Mouse (Mus musculus): ENCODE measurements at regions not wholly inside any gene's neighbourhood (a gene's known extent, or its start where the extent isn't known, plus 50 kb on each side); places are given as distances from the start of the nearest gene placed in this dataset.

DNA sequence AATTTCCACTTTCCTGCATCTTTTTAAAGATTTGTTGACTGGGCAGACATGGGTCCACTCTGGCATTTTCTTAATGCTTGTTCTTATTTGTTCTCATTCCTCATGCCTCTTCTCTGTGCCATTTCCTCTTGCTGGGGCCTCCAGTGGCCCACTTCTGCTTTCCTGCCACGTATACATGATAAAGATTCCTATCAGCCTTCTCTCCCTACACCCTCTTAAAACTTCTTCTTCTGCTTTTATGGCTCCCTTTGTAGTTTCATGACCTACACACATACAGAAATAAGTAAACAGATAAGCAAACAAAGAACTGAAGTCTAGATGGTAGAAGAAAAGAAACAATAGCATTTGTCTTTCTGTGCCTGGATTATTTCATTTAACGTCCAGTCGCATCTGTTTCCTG lies 110.9 kb upstream of the Tab2 start:
- no peak overlapping the region for H3K4me2 ChIP-seq (replicated peaks; ENCODE audit: low read depth, low read length)
- no peaks in the 10 kb centered on the region for H3K36me3 ChIP-seq (ENCODE audit: insufficient read depth, low read length)
- no peak overlapping the region for H3K9ac ChIP-seq (replicated peaks; ENCODE audit: low read depth)
- no peaks in the 10 kb centered on the region for H3K27me3 ChIP-seq (replicated peaks; ENCODE audit: insufficient read depth, low read length)
- no peak for DNase-seq (ENCODE audit: low spot score)
- no peaks in the 10 kb centered on the region for H3K9me3 ChIP-seq (ENCODE audit: low read length)
- no peaks in the 10 kb centered on the region for H3K4me1 ChIP-seq (ENCODE audit: insufficient read depth, low read depth, low read length)
- H3K4me3 ChIP-seq (ENCODE audit: low read depth, low read length): no peak overlapping the region
- no peak overlapping the region for H3K27ac ChIP-seq (ENCODE audit: low read length)
- 51% methylated on average over 3 of the region's 3 CpGs for WGBS
- ATAC-seq: no peak
- TF ChIP-seq EP300 (IDR thresholded peaks at IDR 0.05) (no peak), CTCF (IDR thresholded peaks at IDR 0.05) (no peak)

DNA sequence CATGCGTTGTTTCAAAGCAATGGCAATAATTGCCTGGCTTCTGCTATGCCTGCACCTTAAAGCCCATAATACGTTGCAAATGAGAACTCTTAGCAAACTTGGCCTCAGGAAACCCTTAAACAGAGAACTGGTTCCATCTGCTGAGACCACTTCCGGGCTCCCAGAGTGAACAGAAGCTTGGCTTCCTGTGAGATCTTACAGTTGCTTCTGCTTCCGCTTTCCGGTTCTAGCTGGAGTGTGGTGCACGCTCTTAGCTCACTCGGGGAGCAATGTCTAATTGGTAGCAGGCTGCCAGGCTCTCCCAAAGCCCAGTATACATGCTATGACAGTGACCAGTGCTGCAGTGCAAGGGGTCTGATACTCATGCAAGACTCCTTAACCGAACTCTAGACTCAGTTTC lies 109.7 kb upstream of the Tab2 start:
- Histone ChIP-seq H3K4me3 (ENCODE audit: low read depth, low read length) (no peak overlapping the region), H3K4me2 (replicated peaks; ENCODE audit: low read depth, low read length) (no peak overlapping the region), H3K9ac (replicated peaks; ENCODE audit: low read depth) (no peak overlapping the region), H3K27me3 (replicated peaks; ENCODE audit: insufficient read depth, low read length) (no peaks in the 10 kb centered on the region), H3K36me3 (ENCODE audit: insufficient read depth, low read length) (no peaks in the 10 kb centered on the region), H3K27ac (ENCODE audit: low read length) (no peak overlapping the region), H3K4me1 (ENCODE audit: insufficient read depth, low read depth, low read length) (no peaks in the 10 kb centered on the region), H3K9me3 (ENCODE audit: low read length) (no peaks in the 10 kb centered on the region)
- TF ChIP-seq EP300 (IDR thresholded peaks at IDR 0.05) (no peak), CTCF (IDR thresholded peaks at IDR 0.05) (no peak)
- 70% methylated on average over 8 of the region's 8 CpGs for WGBS
- peak; percentile 17; the same call in 1 of the 2 replicates for ATAC-seq
- peak; percentile 32 for DNase-seq (ENCODE audit: low spot score)

DNA sequence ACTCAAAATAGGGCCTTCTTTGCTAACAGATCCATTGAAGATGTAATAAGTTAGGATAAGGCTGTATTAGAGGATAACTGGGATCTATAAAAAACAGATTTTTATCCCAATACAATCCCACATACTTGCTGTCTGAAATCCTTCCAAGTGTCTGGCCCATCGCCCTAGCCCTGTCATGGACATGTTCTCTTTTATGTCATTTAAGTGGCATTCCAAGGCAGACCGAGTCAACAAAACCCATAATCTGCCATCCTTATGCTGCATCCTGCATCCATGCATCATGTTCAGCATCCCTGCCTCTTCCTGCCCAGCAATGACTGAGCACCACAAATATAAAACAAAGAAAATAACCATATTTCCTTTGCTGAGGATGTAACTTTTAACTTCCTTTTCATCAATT lies 108.3 kb upstream of the Tab2 start:
- DNase-seq (ENCODE audit: low spot score) (no peak), ATAC-seq (no peak)
- Histone ChIP-seq H3K27ac (ENCODE audit: low read length) (no peak overlapping the region), H3K4me2 (replicated peaks; ENCODE audit: low read depth, low read length) (no peak overlapping the region), H3K4me3 (ENCODE audit: low read depth, low read length) (no peak overlapping the region), H3K27me3 (replicated peaks; ENCODE audit: insufficient read depth, low read length) (no peaks in the 10 kb centered on the region), H3K9me3 (ENCODE audit: low read length) (no peaks in the 10 kb centered on the region), H3K36me3 (ENCODE audit: insufficient read depth, low read length) (no peaks in the 10 kb centered on the region), H3K9ac (replicated peaks; ENCODE audit: low read depth) (no peak overlapping the region), H3K4me1 (ENCODE audit: insufficient read depth, low read depth, low read length) (no peaks in the 10 kb centered on the region)
- 57% methylated on average over 2 of the region's 2 CpGs for WGBS
- TF ChIP-seq EP300 (IDR thresholded peaks at IDR 0.05): no peak
- no peak for TF ChIP-seq CTCF (IDR thresholded peaks at IDR 0.05)

DNA sequence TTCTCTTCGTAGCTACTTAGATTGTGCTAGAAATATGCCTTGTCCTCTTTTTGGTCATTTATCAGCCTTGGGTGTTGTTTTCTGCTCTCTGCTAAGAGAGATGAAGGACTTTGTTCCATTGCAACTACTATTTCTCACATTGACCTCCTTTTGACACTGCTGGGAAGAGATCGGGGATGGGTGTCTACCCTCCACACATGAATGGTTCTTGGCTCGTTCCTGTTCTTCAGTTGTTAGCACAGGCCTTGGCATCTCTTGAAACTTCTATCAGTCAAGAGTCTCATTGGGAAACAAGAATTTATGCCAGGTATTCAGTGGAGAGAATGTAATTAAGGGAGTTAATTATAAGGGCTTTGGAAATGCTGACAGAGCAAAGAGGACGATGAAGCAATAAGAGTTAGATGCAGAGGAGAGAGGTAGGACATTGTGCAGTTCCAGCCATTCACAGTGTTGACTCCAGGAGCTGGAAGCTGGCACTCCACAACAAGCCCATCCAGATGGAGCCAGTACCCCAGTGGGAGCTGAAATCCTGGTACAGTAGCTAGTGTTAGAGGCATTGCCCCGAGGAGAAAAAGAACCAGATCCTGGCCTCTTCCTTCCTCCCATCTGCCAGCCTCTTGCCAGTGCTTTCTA lies 107.5 kb upstream of the Tab2 start:
- Histone ChIP-seq H3K4me2 (replicated peaks; ENCODE audit: low read depth, low read length) (no peak overlapping the region), H3K4me1 (ENCODE audit: insufficient read depth, low read depth, low read length) (no peaks in the 10 kb centered on the region), H3K36me3 (ENCODE audit: insufficient read depth, low read length) (no peaks in the 10 kb centered on the region), H3K9me3 (ENCODE audit: low read length) (no peaks in the 10 kb centered on the region), H3K27me3 (replicated peaks; ENCODE audit: insufficient read depth, low read length) (no peaks in the 10 kb centered on the region), H3K9ac (replicated peaks; ENCODE audit: low read depth) (no peak overlapping the region), H3K27ac (ENCODE audit: low read length) (no peak overlapping the region), H3K4me3 (ENCODE audit: low read depth, low read length) (no peak overlapping the region)
- DNase-seq (ENCODE audit: low spot score) (no peak), ATAC-seq (no peak)
- no peak for TF ChIP-seq CTCF (IDR thresholded peaks at IDR 0.05)
- TF ChIP-seq EP300 (IDR thresholded peaks at IDR 0.05): no peak
- WGBS: 72% methylated on average over 5 of the region's 5 CpGs

DNA sequence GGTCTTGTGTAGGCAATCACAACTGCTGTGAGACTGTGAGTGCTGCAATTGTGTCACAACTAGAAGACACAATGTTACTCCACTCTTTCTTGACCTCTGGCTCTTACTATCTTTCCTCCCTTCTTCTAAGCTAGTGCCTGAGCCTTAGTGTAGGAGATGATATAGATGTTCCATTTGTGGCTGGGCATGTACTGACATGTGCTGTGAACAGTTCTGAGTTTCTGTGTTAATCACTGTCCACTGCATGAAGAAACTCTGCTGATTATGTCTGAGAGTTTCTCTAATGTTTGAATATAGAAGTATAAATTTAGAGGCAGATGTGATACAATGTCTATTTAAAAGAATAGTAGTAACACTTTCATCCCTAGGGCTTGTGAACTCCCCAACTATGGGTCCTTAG lies 105.0 kb upstream of the Tab2 start:
- Histone ChIP-seq H3K27ac (ENCODE audit: low read length) (no peak overlapping the region), H3K27me3 (replicated peaks; ENCODE audit: insufficient read depth, low read length) (no peaks in the 10 kb centered on the region), H3K4me2 (replicated peaks; ENCODE audit: low read depth, low read length) (no peak overlapping the region), H3K9me3 (ENCODE audit: low read length) (no peaks in the 10 kb centered on the region), H3K36me3 (ENCODE audit: insufficient read depth, low read length) (no peaks in the 10 kb centered on the region), H3K4me1 (ENCODE audit: insufficient read depth, low read depth, low read length) (no peaks in the 10 kb centered on the region), H3K9ac (replicated peaks; ENCODE audit: low read depth) (no peak overlapping the region), H3K4me3 (ENCODE audit: low read depth, low read length) (no peak overlapping the region)
- no peak for DNase-seq (ENCODE audit: low spot score)
- no peak for ATAC-seq
- TF ChIP-seq CTCF (IDR thresholded peaks at IDR 0.05): no peak
- TF ChIP-seq EP300 (IDR thresholded peaks at IDR 0.05): no peak

DNA sequence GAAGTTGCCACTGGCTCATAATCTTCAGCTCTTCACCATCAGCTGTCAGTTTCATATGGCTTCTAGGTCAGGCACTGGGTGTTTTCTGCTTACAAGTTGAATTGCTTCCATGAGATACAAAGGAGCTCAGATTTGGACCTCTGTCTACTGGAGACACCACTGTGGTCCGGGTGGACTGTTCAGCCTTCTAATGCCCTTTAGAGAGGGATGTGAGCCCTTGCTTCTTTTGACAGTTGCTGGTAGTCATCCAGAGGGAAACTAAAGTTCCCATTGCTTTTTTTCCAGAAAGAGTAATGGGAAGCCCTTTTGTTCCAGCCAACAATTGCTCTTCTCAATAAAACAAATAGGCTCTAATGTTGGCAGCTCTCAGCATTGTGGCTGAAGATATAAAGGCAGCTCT lies 103.7 kb upstream of the Tab2 start:
- no peak overlapping the region for H3K4me3 ChIP-seq (ENCODE audit: low read depth, low read length)
- no peaks in the 10 kb centered on the region for H3K36me3 ChIP-seq (ENCODE audit: insufficient read depth, low read length)
- TF ChIP-seq EP300 (IDR thresholded peaks at IDR 0.05) (no peak), CTCF (IDR thresholded peaks at IDR 0.05) (no peak)
- H3K27ac ChIP-seq (ENCODE audit: low read length): no peak overlapping the region
- no peaks in the 10 kb centered on the region for H3K27me3 ChIP-seq (replicated peaks; ENCODE audit: insufficient read depth, low read length)
- no peaks in the 10 kb centered on the region for H3K9me3 ChIP-seq (ENCODE audit: low read length)
- WGBS: 59% methylated on average over 1 of the region's 1 CpGs
- no peak overlapping the region for H3K4me2 ChIP-seq (replicated peaks; ENCODE audit: low read depth, low read length)
- DNase-seq (ENCODE audit: low spot score): no peak
- ATAC-seq: no peak
- no peak overlapping the region for H3K9ac ChIP-seq (replicated peaks; ENCODE audit: low read depth)
- no peaks in the 10 kb centered on the region for H3K4me1 ChIP-seq (ENCODE audit: insufficient read depth, low read depth, low read length)

- DNase-seq (ENCODE audit: low spot score) (no peak), ATAC-seq (no peak)
- H3K9me3 ChIP-seq (ENCODE audit: low read length): no peaks in the 10 kb centered on the region
- H3K4me3 ChIP-seq (ENCODE audit: low read depth, low read length): no peak overlapping the region
- H3K4me2 ChIP-seq (replicated peaks; ENCODE audit: low read depth, low read length): no peak overlapping the region
- TF ChIP-seq EP300 (IDR thresholded peaks at IDR 0.05) (no peak), CTCF (IDR thresholded peaks at IDR 0.05) (no peak)
- H3K27ac ChIP-seq (ENCODE audit: low read length): no peak overlapping the region
- 59% methylated on average over 5 of the region's 5 CpGs for WGBS
- H3K27me3 ChIP-seq (replicated peaks; ENCODE audit: insufficient read depth, low read length): no peaks in the 10 kb centered on the region
- H3K36me3 ChIP-seq (ENCODE audit: insufficient read depth, low read length): no peaks in the 10 kb centered on the region
- H3K4me1 ChIP-seq (ENCODE audit: insufficient read depth, low read depth, low read length): no peaks in the 10 kb centered on the region
- no peak overlapping the region for H3K9ac ChIP-seq (replicated peaks; ENCODE audit: low read depth)
Observed at GRCm38 (mm10) chr10:8057855-8058254, 101.8 kb upstream of the Tab2 start.

Measured in lung, postnatal 0 days (tissue).